Mouse (Mus musculus) T-cell, adult 66 days (primary cell): ENCODE data around the gene Gm4884. TPM values are rescaled to one million over a fixed set of nuclear protein-coding genes. Genes with fewer than 3 reads are reported as not detected.

ENCODE experiments used
- total RNA-seq, 2 experiments: library from RNA; stranded (reverse); gene quantifications; 3 replicates in 1 of 2; 4 replicates in 1 of 2; pipeline ENCODE4 v1.2.4; 2023

Gm4884 gene
- total RNA-seq, result not detected

GRCm38 (mm10) chr7:41032419-41032818 is at the start of gene Gm4884:
Gm4884 (plus strand) TSS chr7:41032719.

GRCm38 (mm10) chr7:40987243-40987642 is 45.3 kb upstream of the Gm4884 start, which contains the start of gene 4930433I11Rik:
4930433I11Rik (plus strand) TSS chr7:40987543.

Other genes starting within 250 kb of the Gm4884 start
- not detected for gene Vstm2b, start 134.4 kb upstream of the Gm4884 start, total RNA-seq
- gene 4930433I11Rik, start 45.2 kb upstream of the Gm4884 start, total RNA-seq, result not detected
- not detected for gene Gm5592, start 121.1 kb downstream of the Gm4884 start, total RNA-seq